Mouse (Mus musculus) heart, postnatal 0 days (tissue): ENCODE measurements at regions not wholly inside any gene's neighbourhood (a gene's known extent, or its start where the extent isn't known, plus 50 kb on each side); places are given as distances from the start of the nearest gene placed in this dataset.

Source experiments
- ATAC-seq: fragments of 200-750 bp; cut with Nextera tagmentation; 2 replicates; pipeline ENCODE4 v1.8.0; 2017; ENCODE audit warnings: low read depth, moderate number of reproducible peaks, moderate library complexity; ENCODE audit not compliant: insufficient read depth
- DNase-seq: peaks from one replicate; pipeline ENCODE4 v3.0.0-alpha.2; 2016; ENCODE audit warnings: low spot score
- H3K27ac ChIP-seq: fragments of 300-500 bp; sonication (generic); 2 replicates; pipeline ENCODE4 v1.5.1; 2014; ENCODE audit warnings: low read depth, mild to moderate bottlenecking
- H3K27me3 ChIP-seq: fragments of 300-500 bp; sonication (generic); 2 replicates; pipeline ENCODE4 v1.6.1; 2014; ENCODE audit warnings: low read length, mixed read lengths; ENCODE audit not compliant: control insufficient read depth, insufficient read depth
- H3K36me3 ChIP-seq: fragments of 300-500 bp; sonication (generic); replicated peaks from 2 replicates; pipeline ENCODE4 v1.6.1; 2014; ENCODE audit warnings: low read length, mixed read lengths; ENCODE audit not compliant: control insufficient read depth, insufficient read depth
- H3K4me1 ChIP-seq: fragments of 300-500 bp; sonication (generic); 2 replicates; pipeline ENCODE4 v1.6.1; 2014; ENCODE audit warnings: antibody characterized with exemption; ENCODE audit not compliant: control insufficient read depth, insufficient read depth
- H3K4me2 ChIP-seq: fragments of 300-500 bp; sonication (generic); 2 replicates; pipeline ENCODE4 v1.6.1; 2014; ENCODE audit warnings: low read depth, mild to moderate bottlenecking, low read length, moderate library complexity
- H3K4me3 ChIP-seq: fragments of 300-500 bp; sonication (generic); 2 replicates; pipeline ENCODE4 v1.5.1; 2014; ENCODE audit warnings: low read depth, low read length
- H3K9ac ChIP-seq: fragments of 300-500 bp; sonication (generic); replicated peaks from 2 replicates; pipeline ENCODE4 v1.6.1; 2014; ENCODE audit warnings: low read depth, low read length, mixed read lengths
- H3K9me3 ChIP-seq: fragments of 300-500 bp; sonication (generic); replicated peaks from 2 replicates; pipeline ENCODE4 v1.6.1; 2016; ENCODE audit warnings: low read length; ENCODE audit not compliant: control insufficient read depth
- CTCF ChIP-seq: IDR thresholded peaks from 2 replicates; pipeline ENCODE4 v1.5.1; 2016; ENCODE audit warnings: antibody characterized with exemption, control low read depth, low read depth
- EP300 ChIP-seq: IDR thresholded peaks from 2 replicates; pipeline ENCODE4 v1.6.1; 2016; ENCODE audit warnings: antibody characterized with exemption, low read depth
- WGBS: fragments of 180-500 bp; shearing (Covaris S2); extraction: QIAGEN DNeasy Blood & Tissue Kit; methylation state at CpG from one replicate; pipeline ENCODE4 v1.1.7; 2014; 5-methylcytosine and 5-hydroxymethylcytosine counted together

- DNase-seq (no peak), ATAC-seq (no peak)
- no peak for TF ChIP-seq CTCF
- no peak for TF ChIP-seq EP300
- no peak overlapping the region for H3K9ac ChIP-seq
- no peaks in the 10 kb centered on the region for H3K36me3 ChIP-seq
- no peak overlapping the region for H3K4me2 ChIP-seq
- H3K9me3 ChIP-seq = no peaks in the 10 kb centered on the region
- WGBS = 67% methylated on average over 2 of the region's 2 CpGs
- no peak overlapping the region for H3K27ac ChIP-seq
- H3K4me3 ChIP-seq = no peak overlapping the region
- no peaks in the 10 kb centered on the region for H3K27me3 ChIP-seq
- no peaks in the 10 kb centered on the region for H3K4me1 ChIP-seq
Measured at GRCm38 (mm10) chr1:73079518-73079917, 63.8 kb upstream of the Tnp1 start.

- no peak for ATAC-seq
- no peaks in the 10 kb centered on the region for H3K27me3 ChIP-seq
Measured at GRCm38 (mm10) chr1:73077156-73077555, 61.4 kb upstream of the Tnp1 start.

DNA sequence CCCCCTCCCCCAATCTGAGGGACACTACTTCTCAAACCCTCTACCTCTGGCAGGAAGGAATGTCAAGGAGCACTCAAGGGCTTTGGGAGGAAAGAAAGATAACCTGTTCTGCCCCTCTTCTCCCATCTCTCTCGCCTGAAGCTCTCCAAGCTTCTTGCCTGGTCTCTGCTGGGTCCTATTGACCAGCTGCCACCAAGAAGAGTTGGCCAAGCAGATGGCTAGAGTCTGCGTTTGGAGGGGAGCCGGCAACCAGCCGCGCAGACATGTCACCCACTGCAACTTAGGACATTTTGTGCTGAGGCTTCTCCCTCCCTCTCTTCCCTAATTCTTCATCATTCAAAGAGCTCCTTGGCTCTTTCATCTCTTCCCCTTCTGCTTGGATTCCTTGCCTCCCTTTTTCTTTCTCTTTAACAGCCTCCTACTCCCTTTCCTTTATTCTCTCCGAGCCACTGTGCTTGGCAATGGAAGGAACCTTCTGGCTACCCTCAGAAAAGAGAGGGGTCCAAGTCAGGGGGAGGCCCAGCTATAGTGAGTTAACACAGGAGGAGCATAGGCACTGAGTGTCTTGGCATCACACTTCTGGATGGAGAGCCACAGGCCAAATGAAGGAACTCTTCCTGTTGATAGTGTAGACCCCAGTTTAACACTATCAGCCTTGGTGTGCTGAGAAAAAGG is 60.1 kb upstream of the Tnp1 start:
- no peak for DNase-seq
- no peak overlapping the region for H3K4me3 ChIP-seq
- no peaks in the 10 kb centered on the region for H3K4me1 ChIP-seq
- H3K9me3 ChIP-seq = no peaks in the 10 kb centered on the region
- H3K36me3 ChIP-seq = no peaks in the 10 kb centered on the region
- ATAC-seq = no peak
- no peak overlapping the region for H3K4me2 ChIP-seq
- TF ChIP-seq CTCF = no peak
- no peak for TF ChIP-seq EP300
- no peak overlapping the region for H3K9ac ChIP-seq
- H3K27ac ChIP-seq = no peak overlapping the region
- no peaks in the 10 kb centered on the region for H3K27me3 ChIP-seq
- 64% methylated on average over 6 of the region's 6 CpGs for WGBS

More at GRCm38 (mm10) chr1:73077156-73077555, 61.4 kb upstream of the Tnp1 start:
- Histone ChIP-seq H3K4me2 (no peak overlapping the region), H3K4me3 (no peak overlapping the region), H3K4me1 (no peaks in the 10 kb centered on the region), H3K36me3 (no peaks in the 10 kb centered on the region), H3K9ac (no peak overlapping the region), H3K27ac (no peak overlapping the region), H3K9me3 (no peaks in the 10 kb centered on the region)
- DNase-seq = no peak
- TF ChIP-seq CTCF = no peak
- no peak for TF ChIP-seq EP300
- 92% methylated on average over 4 of the region's 4 CpGs for WGBS

DNA sequence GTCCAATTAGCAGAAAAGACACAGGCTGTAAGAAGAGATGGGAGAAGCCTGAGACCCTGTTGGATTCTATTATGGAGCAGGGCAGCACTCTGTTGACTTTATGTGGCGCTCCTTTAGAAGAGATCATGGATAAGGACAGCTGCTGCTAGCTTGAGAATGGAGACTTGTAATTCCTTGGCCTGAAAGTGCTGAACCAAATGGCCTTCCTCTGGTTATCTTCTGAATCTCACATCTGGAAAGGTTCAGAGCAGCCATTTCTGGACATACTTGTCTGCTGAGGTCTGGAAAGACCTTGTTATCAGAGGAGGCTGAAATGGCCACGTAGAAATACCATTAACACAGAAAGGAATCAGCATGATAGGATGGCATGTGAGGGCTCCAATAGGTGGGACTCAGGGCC is 59.5 kb upstream of the Tnp1 start:
- H3K9me3 ChIP-seq = no peaks in the 10 kb centered on the region
- DNase-seq (no peak), ATAC-seq (no peak)
- no peaks in the 10 kb centered on the region for H3K4me1 ChIP-seq
- H3K4me2 ChIP-seq = no peak overlapping the region
- H3K27ac ChIP-seq = no peak overlapping the region
- WGBS = 41% methylated on average over 2 of the region's 2 CpGs
- no peak overlapping the region for H3K4me3 ChIP-seq
- no peak overlapping the region for H3K9ac ChIP-seq
- no peaks in the 10 kb centered on the region for H3K36me3 ChIP-seq
- H3K27me3 ChIP-seq = no peaks in the 10 kb centered on the region
- TF ChIP-seq CTCF = no peak
- TF ChIP-seq EP300 = no peak

- Histone ChIP-seq H3K9me3 (no peaks in the 10 kb centered on the region), H3K4me2 (no peak overlapping the region), H3K27me3 (no peaks in the 10 kb centered on the region), H3K4me3 (no peak overlapping the region), H3K9ac (no peak overlapping the region), H3K27ac (no peak overlapping the region), H3K36me3 (no peaks in the 10 kb centered on the region), H3K4me1 (no peaks in the 10 kb centered on the region)
- TF ChIP-seq EP300 = no peak
- TF ChIP-seq CTCF = no peak
- no peak for DNase-seq
- 90% methylated on average over 3 of the region's 3 CpGs for WGBS
- no peak for ATAC-seq
Measured at GRCm38 (mm10) chr1:73074525-73074924, 58.8 kb upstream of the Tnp1 start.

DNA sequence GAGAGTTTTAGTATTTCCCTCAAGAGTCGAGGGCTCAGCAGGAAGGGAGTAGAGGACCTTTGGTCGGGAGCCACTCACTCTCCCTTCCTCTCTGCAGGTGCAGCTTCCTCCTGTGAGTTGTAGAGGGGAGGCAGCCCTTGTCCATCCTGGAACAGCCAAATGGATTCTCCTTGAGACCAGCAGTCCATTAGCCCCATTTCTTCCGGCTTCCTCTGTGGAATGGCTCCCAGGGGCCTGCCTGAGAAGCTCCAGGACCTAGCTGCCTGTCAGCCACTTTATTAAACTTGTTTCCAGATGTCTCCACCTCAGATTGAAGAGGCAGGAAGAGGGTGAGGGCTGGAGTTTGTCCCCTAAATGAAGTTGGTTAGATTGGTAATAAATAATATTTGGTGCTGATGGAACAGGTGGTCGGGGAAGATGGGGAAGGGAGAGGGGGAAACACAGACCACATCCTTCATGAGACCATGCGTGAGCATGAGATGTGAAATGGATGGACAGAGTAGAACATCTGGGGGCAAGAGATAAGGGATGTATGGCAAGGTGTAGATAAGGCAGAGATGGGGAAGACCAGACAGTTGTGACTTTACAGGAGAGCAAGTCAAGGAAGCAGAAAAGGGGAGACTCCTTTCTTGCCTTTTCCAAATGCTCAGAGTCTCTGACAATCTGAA is 56.7 kb upstream of the Tnp1 start:
- H3K9me3 ChIP-seq = no peaks in the 10 kb centered on the region
- DNase-seq (no peak), ATAC-seq (no peak)
- no peaks in the 10 kb centered on the region for H3K4me1 ChIP-seq
- TF ChIP-seq EP300 = no peak
- TF ChIP-seq CTCF = no peak
- no peak overlapping the region for H3K4me2 ChIP-seq
- H3K36me3 ChIP-seq = no peaks in the 10 kb centered on the region
- 60% methylated on average over 5 of the region's 5 CpGs for WGBS
- H3K4me3 ChIP-seq = no peak overlapping the region
- no peak overlapping the region for H3K27ac ChIP-seq
- H3K9ac ChIP-seq = no peak overlapping the region
- H3K27me3 ChIP-seq = no peaks in the 10 kb centered on the region
